Mouse (Mus musculus): Measurements from ENCODE around the gene Gsg1. TPM values are rescaled to one million over a fixed set of nuclear protein-coding genes. Genes with fewer than 3 reads are reported as not detected.

Gene Gsg1
- polyA plus RNA-seq, 3 experiments from 2014 or later: not detected

GRCm38 (mm10) chr6:135252728-135253077, 1.4 kb downstream of the Gsg1 start:
- no peak for ATAC-seq

- ATAC-seq: no peak
These were observed 2.1 kb downstream of the Gsg1 start for GRCm38 (mm10) chr6:135251849-135252727.

- no peak for ATAC-seq
These were observed 3.0 kb downstream of the Gsg1 start for GRCm38 (mm10) chr6:135250926-135251699.

- peak; percentile 65 for ATAC-seq
These were observed 4.2 kb downstream of the Gsg1 start for GRCm38 (mm10) chr6:135249846-135250531.

- no peak for ATAC-seq
These were observed 6.3 kb downstream of the Gsg1 start for GRCm38 (mm10) chr6:135247861-135248260.

- ATAC-seq: no peak
These were observed 8.6 kb downstream of the Gsg1 start for GRCm38 (mm10) chr6:135245586-135245985.

- no peak for ATAC-seq
These were observed 13.8 kb downstream of the Gsg1 start for GRCm38 (mm10) chr6:135240361-135240760.

GRCm38 (mm10) chr6:135238211-135238610, 15.9 kb downstream of the Gsg1 start:
- ATAC-seq: no peak

GRCm38 (mm10) chr6:135237326-135237725, 16.8 kb downstream of the Gsg1 start:
- ATAC-seq: peak; percentile 49

GRCm38 (mm10) chr6:135236576-135236975, 17.6 kb downstream of the Gsg1 start:
- ATAC-seq: no peak

- peak; percentile 72 for ATAC-seq
These were observed 18.4 kb downstream of the Gsg1 start for GRCm38 (mm10) chr6:135235742-135236141.

GRCm38 (mm10) chr6:135232443-135233182, 21.5 kb downstream of the Gsg1 start:
- ATAC-seq: no peak

GRCm38 (mm10) chr6:135230586-135230985, 23.6 kb downstream of the Gsg1 start:
- ATAC-seq: no peak

- ATAC-seq: no peak
These were observed 25.6 kb downstream of the Gsg1 start for GRCm38 (mm10) chr6:135228465-135228941.

GRCm38 (mm10) chr6:135223786-135224416, 30.2 kb downstream of the Gsg1 start:
- no peak for ATAC-seq

GRCm38 (mm10) chr6:135219916-135220315, 34.2 kb downstream of the Gsg1 start:
- ATAC-seq: no peak

GRCm38 (mm10) chr6:135218330-135218729, 35.8 kb downstream of the Gsg1 start:
- peak; percentile 85 for ATAC-seq

- no peak for ATAC-seq
These were observed 41.5 kb downstream of the Gsg1 start for GRCm38 (mm10) chr6:135212666-135213065.

- ATAC-seq: no peak
These were observed 43.0 kb downstream of the Gsg1 start for GRCm38 (mm10) chr6:135211169-135211568.

GRCm38 (mm10) chr6:135206909-135207308, 47.2 kb downstream of the Gsg1 start:
- ATAC-seq: no peak

- no peak for ATAC-seq
These were observed 48.3 kb downstream of the Gsg1 start for GRCm38 (mm10) chr6:135205802-135206201.

GRCm38 (mm10) chr6:135204869-135205268, 49.3 kb downstream of the Gsg1 start:
- no peak for ATAC-seq
